Mouse (Mus musculus) spleen, adult 2 months (tissue): ENCODE measurements around the gene Col27a1.

Experiments used
- CTCF ChIP-seq: fragments of 200-500 bp; IDR thresholded peaks from 2 replicates; pipeline ENCODE4 v1.5.1; 2011; ENCODE audit warnings: mild to moderate bottlenecking, inconsistent platforms; ENCODE audit not compliant: insufficient read depth, insufficient read length, insufficient replicate concordance; ENCODE audit errors: extremely low read depth
- POLR2A ChIP-seq: fragments of 200-500 bp; IDR thresholded peaks from 2 replicates; pipeline ENCODE4 v1.6.1; 2011; ENCODE audit warnings: low read depth, low read length, inconsistent platforms

DNA sequence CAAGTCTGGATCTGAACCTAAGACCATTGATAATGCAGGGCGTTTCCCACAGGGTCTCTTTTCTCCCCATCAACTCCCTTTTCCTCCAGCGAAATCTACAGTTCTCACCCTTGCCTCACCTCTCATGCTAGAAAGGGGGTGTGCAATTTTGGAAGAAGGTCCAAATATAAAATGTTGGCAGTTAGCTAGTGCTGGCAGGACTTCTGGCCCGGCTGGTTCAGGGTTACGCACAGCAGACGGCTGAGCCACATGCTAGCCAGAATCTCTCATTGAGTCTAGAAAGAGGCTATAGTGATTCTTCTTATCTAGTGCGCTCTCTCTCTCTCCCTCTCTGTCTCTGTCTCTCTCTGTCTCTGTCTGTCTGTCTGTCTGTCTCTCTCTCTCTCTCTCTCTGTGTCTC is 45.3 kb downstream of the Col27a1 start:
- TF ChIP-seq POLR2A (no peak), CTCF (no peak)
